Mouse (Mus musculus) limb, embryonic 14.5 days (tissue): Measurements from ENCODE around the gene Dpp9. TPM values are rescaled to one million over a fixed set of nuclear protein-coding genes. Genes with fewer than 3 reads are reported as not detected.

ENCODE experiments used
- ATAC-seq: fragments of 200-750 bp; cut with Nextera tagmentation; 2 replicates; pipeline ENCODE4 v1.8.0; 2017; ENCODE audit warnings: low read depth, moderate number of reproducible peaks, moderate TSS enrichment; ENCODE audit not compliant: low FRiP score
- DNase-seq: peaks from one replicate; pipeline ENCODE4 v3.0.0-alpha.2; 2015; ENCODE audit warnings: low spot score
- H3K27ac ChIP-seq: fragments of 300-500 bp; sonication (generic); replicated peaks from 2 replicates; pipeline ENCODE4 v1.5.1; 2014; ENCODE audit warnings: low read depth, mild to moderate bottlenecking, low read length, moderate library complexity, mixed read lengths
- H3K27me3 ChIP-seq: fragments of 300-500 bp; sonication (generic); 2 replicates; pipeline ENCODE4 v1.6.1; 2014; ENCODE audit warnings: low read length, mixed read lengths; ENCODE audit not compliant: control insufficient read depth, insufficient read depth
- H3K36me3 ChIP-seq: fragments of 300-500 bp; sonication (generic); 2 replicates; pipeline ENCODE4 v1.6.1; 2014; ENCODE audit warnings: mild to moderate bottlenecking, low read length, moderate library complexity, mixed read lengths; ENCODE audit not compliant: control insufficient read depth, insufficient read depth
- H3K4me1 ChIP-seq: fragments of 300-500 bp; sonication (generic); 2 replicates; pipeline ENCODE4 v1.6.1; 2014; ENCODE audit warnings: antibody characterized with exemption, low read length, mixed read lengths; ENCODE audit not compliant: control insufficient read depth, insufficient read depth
- H3K4me2 ChIP-seq: fragments of 300-500 bp; sonication (generic); replicated peaks from 2 replicates; pipeline ENCODE4 v1.6.1; 2014; ENCODE audit warnings: low read depth, mild to moderate bottlenecking, low read length, moderate library complexity; ENCODE audit not compliant: severe bottlenecking
- H3K4me3 ChIP-seq: fragments of 300-500 bp; sonication (generic); replicated peaks from 2 replicates; pipeline ENCODE4 v1.5.1; 2014; ENCODE audit warnings: low read length
- H3K9ac ChIP-seq: fragments of 300-500 bp; sonication (generic); 2 replicates; pipeline ENCODE4 v1.6.1; 2014; ENCODE audit warnings: mild to moderate bottlenecking, low read depth, low read length, moderate library complexity; ENCODE audit not compliant: severe bottlenecking
- H3K9me3 ChIP-seq: fragments of 300-500 bp; sonication (generic); 2 replicates; pipeline ENCODE4 v1.6.1; 2016; ENCODE audit warnings: low read length; ENCODE audit not compliant: control insufficient read depth
- POLR2A ChIP-seq: fragments of 200-500 bp; IDR thresholded peaks from 2 replicates; pipeline ENCODE4 v1.8.0; 2012; ENCODE audit warnings: inconsistent platforms, mild to moderate bottlenecking, moderate library complexity, borderline replicate concordance; ENCODE audit not compliant: insufficient read depth, insufficient read length; ENCODE audit errors: extremely low read depth
- WGBS: fragments of 180-500 bp; shearing (Covaris S2); extraction: QIAGEN DNeasy Blood & Tissue Kit; methylation state at CpG from one replicate; pipeline ENCODE4 v1.1.7; 2014; 5-methylcytosine and 5-hydroxymethylcytosine counted together
- polyA plus RNA-seq, 2 experiments: library from polyadenylated mRNA; depleted of rRNA in 1 of 2; stranded (reverse) in 1 of 2; unstranded in 1 of 2; fragments of >200 nt; fragmentation: Nextera tagmentation in 1 of 2; extraction: Ambion mirVana in 1 of 2; gene quantifications; 2 replicates each; pipeline versions ENCODE4 v1.2.1 to v1.2.3; 2012 to 2014

Gene Dpp9
- polyA plus RNA-seq, 2 experiments = 33.9 to 54.3 TPM

GRCm38 (mm10) chr17:56257181-56257894, 38.6 kb upstream of the Dpp9 start:
- DNase-seq = no peak
- no peak for ATAC-seq
- no peak overlapping the region for H3K27ac ChIP-seq

GRCm38 (mm10) chr17:56256239-56256881, 37.7 kb upstream of the Dpp9 start, which contains the start of gene Fem1a:
Gene Fem1a (plus strand): TSS chr17:56256810.
- Histone ChIP-seq H3K4me3 (peak within 1 kb of the TSS; percentile 65), H3K9ac (peak within 1 kb of the TSS; percentile 55), H3K9me3 (no peaks in the 10 kb centered on the region), H3K27me3 (no peaks in the 10 kb centered on the region), H3K27ac (peak within 1 kb of the TSS; percentile 82), H3K4me2 (peak within 1 kb of the TSS; percentile 81), H3K4me1 (peaks cover 11% of the 10 kb centered on the region; the same call in 1 of the 2 replicates), H3K36me3 (peaks cover 31% of the 10 kb centered on the region)
- ATAC-seq (peak; percentile 92), DNase-seq (peak; percentile 99)
- under 1% methylated on average over 28 of the region's 28 CpGs for WGBS
- no peak for TF ChIP-seq POLR2A

More at GRCm38 (mm10) chr17:56257181-56257894, 38.6 kb upstream of the Dpp9 start:
- peak overlapping the region; percentile 65 for H3K4me3 ChIP-seq
- WGBS = 11% methylated on average over 48 of the region's 58 CpGs
- peaks cover 41% of the 10 kb centered on the region for H3K36me3 ChIP-seq
- peak overlapping the region; percentile 55 for H3K9ac ChIP-seq
- no peak for TF ChIP-seq POLR2A
- H3K4me1 ChIP-seq = peaks cover 11% of the 10 kb centered on the region; the same call in 1 of the 2 replicates
- H3K9me3 ChIP-seq = no peaks in the 10 kb centered on the region
- H3K4me2 ChIP-seq = peak overlapping the region; percentile 81
- no peaks in the 10 kb centered on the region for H3K27me3 ChIP-seq

GRCm38 (mm10) chr17:56255863-56256238, 37.1 kb upstream of the Dpp9 start:
- Histone ChIP-seq H3K9ac (peak overlapping the region; percentile 12; the same call in 1 of the 2 replicates), H3K27ac (peak overlapping the region; percentile 82), H3K36me3 (peaks cover 27% of the 10 kb centered on the region), H3K4me3 (peak overlapping the region; percentile 65), H3K4me2 (peak overlapping the region; percentile 58), H3K27me3 (no peaks in the 10 kb centered on the region), H3K4me1 (peaks cover 11% of the 10 kb centered on the region; the same call in 1 of the 2 replicates), H3K9me3 (no peaks in the 10 kb centered on the region)
- ATAC-seq (peak; percentile 94), DNase-seq (peak; percentile 98)
- no peak for TF ChIP-seq POLR2A
- WGBS = 0% methylated on average over 32 of the region's 32 CpGs

- Histone ChIP-seq H3K4me1 (peaks cover 11% of the 10 kb centered on the region; the same call in 1 of the 2 replicates), H3K9me3 (no peaks in the 10 kb centered on the region), H3K9ac (no peak overlapping the region), H3K27me3 (no peaks in the 10 kb centered on the region), H3K27ac (peak overlapping the region; percentile 58), H3K36me3 (peaks cover 22% of the 10 kb centered on the region), H3K4me3 (peak overlapping the region; percentile 13; the same call in 1 of the 2 replicates), H3K4me2 (peak overlapping the region; percentile 38)
- ATAC-seq (peak; percentile 7; the same call in 1 of the 2 replicates), DNase-seq (no peak)
- TF ChIP-seq POLR2A = no peak
- WGBS = 17% methylated on average over 9 of the region's 9 CpGs
Measured at GRCm38 (mm10) chr17:56255429-56255828, 36.7 kb upstream of the Dpp9 start.

GRCm38 (mm10) chr17:56254695-56255094, 36.0 kb upstream of the Dpp9 start:
- no peaks in the 10 kb centered on the region for H3K27me3 ChIP-seq
- WGBS = 78% methylated on average over 4 of the region's 4 CpGs
- H3K4me1 ChIP-seq = peaks cover 11% of the 10 kb centered on the region; the same call in 1 of the 2 replicates
- no peak overlapping the region for H3K4me2 ChIP-seq
- DNase-seq = no peak
- no peak overlapping the region for H3K4me3 ChIP-seq
- H3K27ac ChIP-seq = no peak overlapping the region
- no peak overlapping the region for H3K9ac ChIP-seq
- peaks cover 15% of the 10 kb centered on the region for H3K36me3 ChIP-seq
- no peak for TF ChIP-seq POLR2A
- no peaks in the 10 kb centered on the region for H3K9me3 ChIP-seq
- ATAC-seq = no peak
